Mouse (Mus musculus): ENCODE measurements around the gene Alox12.

The Alox12 gene

GRCm38 (mm10) chr11:70239541-70240279 lies 15.4 kb downstream of the Alox12 start, which contains the start of the genes Gm21988 and Rnasek:
TSS of gene Gm21988 (minus strand) at chr11:70239830.
TSS of gene Rnasek (minus strand) at chr11:70239842.
- in situ Hi-C loops (cut with MboI): no loop called here

- in situ Hi-C loops (cut with MboI): no loop called here
Observed at GRCm38 (mm10) chr11:70238591-70239440, 16.3 kb downstream of the Alox12 start.

GRCm38 (mm10) chr11:70237457-70238167 lies 17.5 kb downstream of the Alox12 start, which contains the start of gene 0610010K14Rik:
TSS of gene 0610010K14Rik (minus strand) at chr11:70237914.
- in situ Hi-C loops (cut with MboI): no loop called here

DNA sequence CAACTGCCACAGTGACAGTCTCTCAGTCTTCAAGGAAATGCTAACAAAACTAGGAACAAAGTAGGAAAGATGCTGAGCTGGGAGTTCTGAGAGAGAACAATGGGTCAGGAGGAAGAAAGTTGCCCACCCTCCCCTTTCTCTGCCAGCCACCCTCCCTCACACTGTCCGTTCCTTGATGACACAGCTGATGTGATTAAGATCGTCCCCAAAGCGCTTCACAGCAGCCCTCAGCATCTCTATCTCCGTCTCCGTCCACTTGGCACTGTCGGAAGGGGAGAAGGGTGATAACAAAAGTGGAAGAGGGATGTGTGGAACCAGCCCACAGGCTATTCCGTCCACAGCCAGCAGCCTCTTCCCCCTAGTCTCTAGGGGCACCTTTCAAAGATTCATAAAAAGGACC lies 18.4 kb downstream of the Alox12 start:
- in situ Hi-C loops (cut with MboI): no loop called here

DNA sequence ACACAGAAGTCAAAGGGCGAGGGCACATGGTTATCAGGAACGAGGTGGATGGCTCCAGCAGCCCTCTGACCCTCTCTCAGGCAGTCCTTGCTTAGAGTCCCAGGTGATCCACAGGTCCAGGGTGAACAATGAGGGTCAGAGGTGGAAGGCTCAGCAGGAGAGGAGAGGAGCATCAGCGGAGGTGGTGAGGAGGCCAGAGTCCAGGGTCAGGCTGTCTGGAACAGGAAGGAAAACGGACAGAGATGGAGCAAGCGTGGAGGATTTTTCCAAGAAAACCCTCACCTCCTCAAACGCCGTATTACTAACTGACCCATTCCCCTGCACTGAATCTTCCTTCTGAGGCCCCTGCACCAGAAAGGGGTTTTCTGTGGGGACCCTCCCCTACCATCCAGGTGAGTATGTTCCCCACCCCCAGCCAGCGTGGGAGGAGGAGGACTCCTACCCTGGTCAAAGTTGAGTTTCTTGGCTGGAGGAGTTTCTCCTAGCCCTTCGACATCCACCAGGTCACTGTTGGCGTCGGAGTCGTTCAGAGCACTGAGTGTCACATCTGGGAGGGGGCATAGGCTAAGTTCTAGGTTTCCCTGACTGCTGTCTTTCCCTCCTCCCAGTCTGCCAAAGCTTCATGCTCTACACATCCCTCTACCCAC lies 19.8 kb downstream of the Alox12 start:
- in situ Hi-C loops (cut with MboI): no loop called here

GRCm38 (mm10) chr11:70234497-70234896 lies 20.7 kb downstream of the Alox12 start:
- in situ Hi-C loops (cut with MboI): no loop called here

GRCm38 (mm10) chr11:70234037-70234436 lies 21.1 kb downstream of the Alox12 start:
- in situ Hi-C loops (cut with MboI): no loop called here

GRCm38 (mm10) chr11:70233016-70233415 lies 22.1 kb downstream of the Alox12 start:
- in situ Hi-C loops (cut with MboI): no loop called here

DNA sequence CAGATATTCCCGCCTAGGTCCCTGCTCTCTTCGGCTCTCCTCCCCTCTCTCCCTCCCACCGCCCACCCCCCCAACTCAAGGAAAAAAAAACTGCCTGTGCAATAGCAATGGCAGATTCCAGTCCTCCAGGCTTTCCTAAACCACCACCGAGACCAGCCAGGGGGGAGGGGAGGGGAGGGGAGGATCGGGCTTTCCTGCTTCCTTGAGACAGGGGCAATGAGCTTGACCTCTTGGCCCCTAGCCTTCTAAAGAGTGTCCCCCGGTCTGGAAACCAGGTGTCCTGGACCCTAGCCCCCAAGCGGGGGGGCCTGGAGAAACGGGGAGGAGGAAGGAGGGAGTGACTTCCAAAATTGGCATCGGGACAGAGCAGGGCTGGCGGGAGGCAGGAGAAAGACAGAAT lies 22.6 kb downstream of the Alox12 start:
- in situ Hi-C loops (cut with MboI): no loop called here

- in situ Hi-C loops (cut with MboI): no loop called here
Observed at GRCm38 (mm10) chr11:70230239-70230727, 24.9 kb downstream of the Alox12 start.

DNA sequence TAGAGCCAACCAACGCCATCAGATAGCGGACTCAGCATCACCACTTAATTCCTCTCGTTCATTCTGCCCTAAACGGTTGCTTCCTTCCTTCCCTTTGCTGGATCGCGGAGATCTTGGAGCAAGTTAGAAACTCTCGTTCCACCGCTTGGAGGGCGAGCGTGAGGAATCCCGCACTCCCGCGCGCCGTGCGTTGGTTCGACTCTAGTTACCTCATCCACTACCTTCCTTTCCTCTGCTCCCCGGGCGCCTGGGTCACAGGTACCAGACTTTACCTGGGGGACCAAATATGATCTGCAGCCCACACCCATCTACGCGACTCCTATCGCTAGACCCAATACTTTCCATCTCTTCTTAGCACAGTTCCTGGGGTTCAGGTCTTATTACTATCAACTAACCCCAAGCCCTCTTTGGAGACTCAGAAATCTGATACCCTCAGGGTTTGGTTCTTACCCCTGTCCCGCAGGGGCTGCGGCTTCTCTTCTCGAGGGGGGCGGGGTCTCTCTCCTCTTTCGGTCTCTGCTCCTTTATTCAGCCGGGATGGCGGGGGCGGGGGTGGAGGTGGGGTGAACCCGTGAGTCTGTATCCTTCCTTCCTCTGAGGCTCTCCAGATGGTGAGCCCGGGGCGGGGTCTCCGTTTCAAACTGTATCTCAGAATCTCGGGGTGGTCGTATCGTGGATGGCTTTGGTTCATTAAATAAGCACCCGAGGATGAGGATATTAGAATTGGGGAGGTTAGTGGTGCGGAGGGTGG lies 25.7 kb downstream of the Alox12 start, which contains the start of gene Bcl6b:
Bcl6b (minus strand) TSS at position 539 of the 751 bp plus-strand sequence.
- in situ Hi-C loops (cut with MboI): no loop called here

- in situ Hi-C loops (cut with MboI): no loop called here
Observed at GRCm38 (mm10) chr11:70228828-70229227, 26.3 kb downstream of the Alox12 start.

GRCm38 (mm10) chr11:70227661-70228245 lies 27.4 kb downstream of the Alox12 start:
- in situ Hi-C loops (cut with MboI): no loop called here

DNA sequence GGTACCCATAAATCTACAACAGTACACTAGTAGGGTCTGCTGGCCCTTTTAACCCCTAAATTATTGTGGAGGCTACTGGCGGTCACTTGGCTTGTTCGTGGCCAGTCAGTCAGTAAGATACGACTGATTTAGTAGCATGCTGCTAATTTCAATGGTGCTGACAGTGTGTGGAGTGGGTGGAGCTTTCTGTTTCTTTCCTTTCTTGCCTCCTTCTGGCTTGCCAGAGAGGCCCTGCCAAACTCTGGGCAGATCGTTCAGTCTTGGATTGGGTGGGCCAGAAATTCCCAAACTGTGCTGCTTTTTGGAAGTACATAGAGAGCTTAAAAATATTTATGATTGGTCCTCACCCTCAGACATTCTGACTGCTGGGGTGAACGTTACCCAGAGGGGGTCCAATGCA lies 28.0 kb downstream of the Alox12 start:
- in situ Hi-C loops (cut with MboI): no loop called here

GRCm38 (mm10) chr11:70226602-70226890 lies 28.6 kb downstream of the Alox12 start:
- in situ Hi-C loops (cut with MboI): no loop called here

DNA sequence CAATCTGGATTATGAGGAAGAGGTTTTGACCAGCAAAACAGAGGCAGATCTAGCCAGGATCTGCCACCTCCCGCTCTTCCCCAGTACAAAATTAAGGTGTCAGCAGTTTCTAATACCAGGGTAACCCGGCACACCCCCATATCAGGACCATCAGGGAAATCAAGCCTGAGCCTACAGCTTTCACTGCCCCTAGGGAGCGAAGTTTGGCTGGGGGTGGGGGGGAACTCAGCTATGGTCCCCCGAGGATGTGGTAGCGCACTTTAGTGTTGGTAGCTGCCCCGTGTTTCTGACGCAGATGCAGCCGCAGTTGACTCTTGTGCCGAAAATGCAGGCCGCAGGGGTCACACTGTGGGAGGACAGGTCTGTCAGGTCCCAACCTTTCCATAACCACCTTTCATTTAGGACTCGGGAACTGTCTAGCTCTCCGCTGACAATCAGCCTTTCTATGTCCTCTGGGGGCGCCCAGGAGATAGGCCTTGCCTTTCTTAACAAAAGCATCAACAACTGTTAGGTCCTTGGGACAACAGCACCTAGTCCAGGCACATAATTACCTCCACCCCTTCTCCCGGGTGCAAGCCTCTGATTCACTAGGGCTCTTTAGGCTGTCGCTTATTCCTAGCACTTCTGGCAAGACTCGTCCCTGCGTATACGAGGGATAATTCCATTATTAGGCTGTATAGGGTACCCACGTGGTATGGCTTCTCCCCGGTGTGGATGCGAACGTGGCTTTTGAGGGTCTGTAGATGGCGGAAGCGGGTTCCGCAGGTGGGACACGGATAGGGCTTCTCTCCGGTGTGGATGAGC lies 29.2 kb downstream of the Alox12 start:
- in situ Hi-C loops (cut with MboI): no loop called here

- in situ Hi-C loops (cut with MboI): no loop called here
Observed at GRCm38 (mm10) chr11:70223724-70224123, 31.4 kb downstream of the Alox12 start.

DNA sequence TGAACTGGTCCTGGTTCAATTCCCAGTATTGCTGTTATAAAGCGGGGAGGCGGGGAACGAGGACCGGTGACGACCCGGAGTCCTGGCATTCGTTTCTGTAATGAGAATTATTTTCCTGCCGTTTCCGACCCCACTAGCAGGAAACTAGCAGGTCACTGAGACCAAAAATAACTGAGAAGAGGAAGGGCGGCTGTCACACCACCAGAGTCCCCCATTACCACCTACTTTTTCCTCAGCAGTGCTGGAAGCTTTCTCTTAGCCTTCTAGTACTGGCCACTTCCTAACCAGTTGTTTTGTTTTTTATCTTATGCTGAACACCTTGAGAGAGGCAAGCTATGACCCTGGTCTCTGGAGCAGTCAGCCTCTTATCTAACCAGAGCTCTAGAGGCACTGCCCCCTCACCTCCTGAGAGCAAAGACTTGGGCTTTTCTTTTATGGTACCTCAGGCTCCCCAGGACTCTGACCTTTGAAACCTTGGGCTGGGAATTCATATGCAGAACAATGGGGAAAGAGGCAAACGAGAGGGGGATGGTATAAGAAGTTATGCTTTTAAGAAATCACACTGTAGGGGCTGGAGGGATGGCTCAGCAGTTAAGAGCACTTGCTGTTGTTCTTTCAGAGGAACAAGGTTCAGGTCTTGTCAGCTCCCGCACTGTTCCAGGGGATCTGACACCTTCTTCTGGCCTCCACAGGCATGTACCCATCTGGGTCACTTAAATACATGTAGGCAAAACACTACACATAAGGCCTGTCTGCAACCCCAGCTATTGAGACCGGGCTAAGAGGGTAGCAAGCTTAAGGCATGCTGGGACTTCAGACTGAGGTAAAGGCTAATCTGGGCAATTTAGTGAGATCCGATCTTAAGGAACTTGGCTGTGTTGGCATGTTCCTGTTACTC lies 33.3 kb downstream of the Alox12 start:
- in situ Hi-C loops (cut with MboI): no loop called here
